Mouse (Mus musculus): Measurements from ENCODE around the gene Gpr35.

Gpr35 gene

DNA sequence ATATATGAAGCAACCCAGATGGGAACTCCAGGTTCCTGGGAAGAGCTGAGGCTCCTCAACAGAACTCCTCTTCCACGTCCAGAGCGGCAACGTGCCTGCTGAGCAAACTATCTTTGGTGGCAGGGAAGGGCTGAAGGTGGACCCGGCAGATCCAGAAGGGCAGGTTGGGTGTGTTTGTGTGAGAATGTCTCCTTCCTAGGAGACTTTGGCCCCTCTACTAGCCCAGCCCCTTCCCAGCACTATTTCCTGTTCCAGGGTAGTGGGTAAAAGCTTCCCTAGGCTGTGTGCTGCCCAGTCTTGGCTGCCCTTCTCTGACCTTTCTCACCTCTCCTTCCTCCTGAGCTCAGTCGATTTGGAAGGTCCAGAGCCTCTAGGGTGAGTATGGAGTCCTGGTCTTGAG is at the start of gene Gpr35:
TSS of gene Gpr35 (plus strand) at position 259 of the 400 bp plus-strand sequence.
- DNase-seq (ENCODE audit: low spot score in 2 of 2) = peak; percentile 13 to 19

DNA sequence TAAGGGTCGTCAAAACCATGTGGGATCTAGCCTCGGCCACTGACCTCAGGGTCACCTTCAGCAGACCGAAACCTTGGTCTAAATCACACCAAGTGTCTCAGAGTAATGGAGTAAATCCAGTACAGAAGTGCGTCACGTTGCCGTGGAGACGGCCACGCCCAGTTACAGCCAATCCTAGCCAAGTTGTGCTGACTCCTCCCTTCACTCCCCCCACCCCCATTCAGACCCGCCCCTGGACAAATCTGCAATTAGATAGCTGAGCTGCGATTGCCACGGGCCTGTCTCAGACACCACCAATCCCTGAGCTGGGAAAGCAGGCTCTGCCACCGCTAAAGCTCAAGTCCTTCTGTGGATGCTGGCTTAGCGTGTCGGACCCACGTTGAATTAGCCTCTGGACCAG is 47.9 kb upstream of the Gpr35 start, which contains the start of gene Ankmy1:
TSS of gene Ankmy1 (minus strand) at position 121 of the 400 bp plus-strand sequence.
- peak; percentile 89 to 93 for DNase-seq (ENCODE audit: low spot score in 2 of 2)

DNA sequence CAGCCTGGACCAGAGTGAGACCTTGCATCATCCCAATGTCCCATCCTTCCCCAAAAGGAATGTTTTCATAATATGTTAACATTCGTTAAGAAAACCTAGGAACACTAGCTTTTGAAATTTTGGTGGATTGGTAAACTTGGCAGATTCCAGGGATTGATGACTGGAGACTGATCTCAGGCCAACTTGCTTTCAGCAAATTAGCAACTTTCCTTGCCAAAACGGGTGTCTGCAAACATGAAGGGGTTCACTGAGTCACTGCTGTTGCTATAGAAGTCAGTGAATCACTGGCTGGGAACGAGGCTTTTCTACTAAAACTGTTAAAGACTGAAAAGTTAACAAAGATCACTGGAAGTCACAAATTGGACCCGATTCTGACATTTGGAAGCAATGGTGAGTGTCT is 47.0 kb upstream of the Gpr35 start:
- DNase-seq (ENCODE audit: low spot score in 2 of 2) = peak; percentile 26 to 43

DNA sequence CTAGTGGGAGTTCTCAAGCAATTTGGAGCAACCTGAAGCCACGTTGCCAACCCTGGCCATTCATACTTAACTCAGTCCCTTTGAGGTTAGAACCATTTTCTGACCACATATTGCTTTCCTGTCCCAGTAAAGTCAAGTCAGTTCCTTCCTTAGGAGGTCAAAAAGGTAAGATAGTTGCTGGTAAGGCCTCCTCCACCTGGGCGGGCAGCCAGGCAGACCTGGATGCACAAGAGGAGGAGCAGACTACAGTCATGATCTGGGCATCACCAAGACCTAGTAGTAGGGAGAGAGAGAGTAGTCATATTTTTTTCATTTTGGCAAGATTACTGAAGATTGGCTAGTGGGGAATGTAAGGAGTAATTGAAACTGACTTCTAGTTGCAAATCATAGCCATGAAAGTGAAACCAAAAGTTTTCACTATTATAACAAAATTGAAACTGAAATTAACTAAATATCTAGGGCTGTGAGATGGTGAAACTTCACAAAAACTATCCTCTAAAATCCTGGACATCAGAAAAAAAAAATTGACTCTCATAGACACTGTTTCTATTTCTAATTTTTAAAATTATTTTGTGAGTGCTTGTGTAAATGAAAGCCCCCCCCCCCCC is 44.9 kb upstream of the Gpr35 start:
- peak; percentile 25 to 37 for DNase-seq (ENCODE audit: low spot score in 2 of 2)

DNA sequence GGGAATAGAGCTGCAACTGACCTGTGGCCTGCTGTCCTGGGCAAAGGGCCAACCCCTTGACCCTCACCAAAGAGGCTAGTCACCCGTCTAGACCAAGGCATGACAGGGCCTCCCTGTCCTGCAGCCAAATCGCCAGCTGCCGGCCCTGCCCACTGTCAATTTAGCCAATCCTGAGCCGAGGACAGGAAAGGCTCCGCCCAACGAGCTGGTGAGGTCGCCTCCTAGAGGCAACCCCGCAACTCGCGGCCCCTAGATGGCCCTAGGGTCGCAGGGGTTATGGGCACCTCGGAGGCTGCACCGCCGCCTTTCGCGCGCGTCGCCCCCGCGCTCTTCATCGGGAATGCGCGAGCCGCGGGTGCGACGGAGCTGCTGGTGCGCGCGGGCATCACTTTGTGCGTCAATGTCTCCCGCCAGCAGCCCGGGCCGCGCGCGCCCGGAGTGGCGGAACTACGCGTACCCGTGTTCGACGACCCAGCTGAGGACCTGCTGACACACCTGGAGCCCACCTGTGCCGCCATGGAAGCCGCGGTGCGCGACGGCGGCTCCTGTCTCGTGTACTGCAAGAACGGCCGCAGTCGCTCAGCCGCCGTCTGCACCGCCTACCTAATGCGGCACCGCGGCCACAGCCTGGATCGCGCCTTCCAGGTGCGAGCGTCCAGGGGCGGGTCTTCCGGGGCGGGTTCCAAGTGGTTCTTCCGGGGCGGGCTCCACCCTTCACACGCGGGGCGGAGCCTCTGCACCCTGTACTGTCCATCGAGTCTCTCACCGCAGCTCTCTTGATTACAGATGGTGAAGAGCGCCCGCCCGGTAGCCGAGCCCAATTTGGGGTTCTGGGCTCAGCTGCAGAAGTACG is 43.7 kb upstream of the Gpr35 start, which contains the start of gene Dusp28:
TSS of gene Dusp28 (plus strand) at position 203 of the 853 bp plus-strand sequence.
- DNase-seq (ENCODE audit: low spot score in 2 of 2) = peak; percentile 88 to 90

DNA sequence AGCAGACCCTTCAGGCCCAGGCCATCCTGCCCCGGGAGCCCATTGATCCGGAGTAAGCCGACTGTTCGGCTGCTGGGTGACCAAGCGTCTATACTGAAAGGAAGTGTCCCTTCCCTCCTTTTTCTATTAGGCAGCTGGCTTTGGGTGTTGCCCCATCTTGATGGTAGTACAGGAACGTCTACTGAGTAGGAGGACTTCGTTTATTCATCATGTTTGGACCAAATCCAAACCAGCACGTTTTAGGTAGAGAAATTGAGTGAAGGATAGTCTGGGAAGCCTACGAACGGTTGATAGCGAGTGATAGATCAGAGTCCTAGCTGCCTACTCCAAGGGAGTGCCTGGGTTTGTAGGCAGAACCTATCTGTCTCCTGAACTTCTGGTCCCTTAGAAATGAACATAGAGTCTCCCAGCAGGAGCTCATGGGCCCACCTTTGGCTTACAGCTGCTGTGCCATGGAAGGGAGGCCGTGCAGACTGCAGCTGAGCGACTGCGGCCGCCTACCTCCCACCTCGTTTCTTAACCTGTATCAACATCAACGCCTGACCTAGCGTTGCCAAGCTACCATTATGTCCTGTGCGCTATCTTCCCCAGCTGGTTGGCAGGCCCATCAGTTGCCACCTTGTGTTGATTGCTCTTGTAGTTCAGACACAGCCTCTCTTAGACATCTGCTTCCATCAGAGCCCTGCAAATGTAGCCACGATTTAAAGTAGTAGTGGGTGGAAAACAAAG is 42.9 kb upstream of the Gpr35 start:
- peak in 1 of 2 experiments; percentile 52 for DNase-seq (ENCODE audit: low spot score in 2 of 2)

DNA sequence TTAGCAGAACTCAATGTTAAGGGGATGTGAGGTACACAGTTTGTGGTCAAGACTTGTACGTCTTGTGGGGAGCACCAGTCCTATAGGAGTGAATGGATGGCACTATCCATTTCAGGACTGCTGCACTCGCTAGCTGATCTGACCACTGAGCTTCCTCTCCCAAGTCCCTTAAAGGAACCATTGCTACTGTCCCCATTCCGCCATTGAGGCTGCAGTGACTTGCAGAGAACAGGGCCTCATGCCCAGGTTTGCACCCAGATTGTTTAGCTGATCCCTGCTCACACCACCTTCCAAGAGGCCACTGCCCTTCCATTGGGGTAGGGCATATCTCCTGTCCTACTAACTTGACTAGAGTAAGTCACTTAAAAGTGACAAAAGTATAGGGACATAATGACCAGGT is 42.0 kb upstream of the Gpr35 start:
- peak in 1 of 2 experiments; percentile 36 for DNase-seq (ENCODE audit: low spot score in 2 of 2)

DNA sequence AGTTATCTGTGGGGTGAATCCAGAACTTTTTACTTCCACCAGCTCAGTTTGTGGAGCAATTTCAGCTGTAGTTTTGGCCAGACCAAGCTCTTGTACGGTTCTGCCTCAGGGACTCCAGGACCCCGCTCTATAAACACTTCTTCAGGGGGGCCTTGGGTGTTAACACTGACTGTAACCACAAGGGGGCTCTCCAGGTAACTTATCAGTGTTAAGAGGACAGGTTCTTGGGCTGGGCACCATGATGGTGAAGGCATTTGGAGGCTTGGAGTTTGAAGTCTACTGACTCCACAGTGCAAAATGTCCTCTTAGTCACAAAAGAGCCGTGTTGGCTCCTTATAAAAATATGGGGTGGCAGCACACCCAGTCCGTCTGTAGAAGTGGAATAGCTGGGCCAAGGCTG is 41.6 kb upstream of the Gpr35 start:
- DNase-seq (ENCODE audit: low spot score in 2 of 2) = peak in 1 of 2 experiments; percentile 33

DNA sequence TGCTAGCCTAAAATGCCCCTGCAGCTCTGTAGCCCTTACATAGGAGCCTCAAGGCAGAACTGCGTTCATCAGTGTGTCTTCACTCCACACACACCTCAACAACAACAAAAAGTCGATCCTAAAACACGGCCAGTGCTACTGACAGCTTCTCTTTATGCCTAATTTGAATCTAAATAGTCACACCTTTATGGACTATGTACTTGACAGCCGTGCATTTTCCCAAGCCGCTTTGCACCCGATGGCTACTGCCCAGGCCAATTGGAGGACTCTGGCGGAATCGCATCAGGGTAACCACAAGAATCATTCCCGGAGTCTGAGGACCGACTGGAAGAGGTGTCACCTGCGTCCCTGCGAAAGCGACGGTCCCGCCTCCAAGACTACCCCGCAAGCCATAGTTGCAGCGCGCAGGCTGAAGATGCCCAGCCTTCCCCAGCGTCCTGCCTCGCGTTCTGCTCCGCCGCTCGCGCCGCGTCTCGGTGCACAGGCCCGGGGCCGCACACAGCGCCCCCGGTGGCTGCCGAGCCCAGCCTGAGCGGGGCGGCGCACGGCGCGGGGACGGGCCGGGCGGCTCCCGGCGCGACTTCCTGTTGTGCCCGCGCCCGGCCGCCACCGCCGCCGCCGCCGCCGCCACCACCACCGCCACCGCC is 40.3 kb upstream of the Gpr35 start, which contains the start of gene Rnpepl1:
TSS of gene Rnpepl1 (plus strand) at position 545 of the 647 bp plus-strand sequence.
- DNase-seq (ENCODE audit: low spot score in 2 of 2) = peak; percentile 85

DNA sequence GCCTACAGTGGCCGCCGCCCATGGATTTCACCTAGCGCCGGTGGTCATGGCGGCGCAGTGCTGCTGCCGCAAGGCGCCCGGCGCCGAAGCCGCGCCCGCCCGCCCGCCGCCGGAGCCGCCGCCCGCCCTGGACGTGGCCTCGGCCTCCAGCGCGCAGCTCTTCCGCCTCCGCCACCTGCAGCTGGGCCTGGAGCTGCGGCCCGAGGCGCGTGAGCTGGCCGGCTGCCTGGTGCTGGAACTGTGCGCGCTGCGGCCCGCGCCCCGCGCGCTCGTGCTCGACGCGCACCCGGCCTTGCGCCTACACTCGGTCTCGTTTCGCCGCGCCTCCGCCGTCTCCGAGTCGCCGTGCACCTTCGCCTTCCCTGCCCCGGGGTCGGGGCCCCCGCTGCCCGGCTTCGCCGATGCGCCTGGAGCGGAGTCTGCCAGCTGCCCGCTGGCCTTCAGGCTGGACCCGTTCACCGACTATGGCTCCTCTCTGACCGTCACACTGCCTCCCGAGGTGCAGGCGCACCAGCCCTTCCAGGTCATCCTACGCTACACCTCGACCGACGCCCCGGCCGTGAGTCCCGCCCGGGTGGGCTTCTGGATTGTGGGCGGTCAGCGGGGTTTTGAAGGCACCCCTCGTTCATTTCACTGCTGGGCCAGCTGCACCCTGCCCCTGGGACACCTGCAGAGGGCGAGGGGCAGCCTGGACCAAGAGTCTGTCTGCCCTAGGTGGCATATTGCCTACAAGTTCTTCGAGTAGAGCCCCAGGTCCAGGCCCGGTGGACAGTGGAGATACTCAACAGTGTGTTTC is 39.5 kb upstream of the Gpr35 start:
- DNase-seq (ENCODE audit: low spot score in 2 of 2) = peak; percentile 82 to 83

DNA sequence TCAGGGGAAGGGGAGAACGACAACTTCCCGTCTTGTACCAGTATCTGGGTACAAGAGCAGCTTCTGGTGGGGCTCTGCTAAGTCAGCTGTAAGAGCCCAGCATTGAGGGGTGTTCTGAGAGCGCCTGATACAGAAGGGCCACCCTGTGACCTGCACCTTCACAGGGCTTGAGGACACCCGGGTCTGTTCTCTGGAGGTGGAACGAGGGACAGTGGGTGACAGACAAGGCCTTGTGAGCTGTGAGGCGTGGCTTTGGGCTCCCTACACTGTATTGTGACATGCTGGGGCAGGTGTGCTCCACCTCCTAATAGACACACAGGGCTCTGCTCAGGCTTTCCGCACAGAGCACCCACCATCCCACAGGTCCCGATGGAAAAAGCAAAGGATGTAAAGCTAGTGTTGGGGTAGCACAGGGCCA is 38.9 kb upstream of the Gpr35 start:
- peak in 1 of 2 experiments; percentile 51 for DNase-seq (ENCODE audit: low spot score in 2 of 2)

DNA sequence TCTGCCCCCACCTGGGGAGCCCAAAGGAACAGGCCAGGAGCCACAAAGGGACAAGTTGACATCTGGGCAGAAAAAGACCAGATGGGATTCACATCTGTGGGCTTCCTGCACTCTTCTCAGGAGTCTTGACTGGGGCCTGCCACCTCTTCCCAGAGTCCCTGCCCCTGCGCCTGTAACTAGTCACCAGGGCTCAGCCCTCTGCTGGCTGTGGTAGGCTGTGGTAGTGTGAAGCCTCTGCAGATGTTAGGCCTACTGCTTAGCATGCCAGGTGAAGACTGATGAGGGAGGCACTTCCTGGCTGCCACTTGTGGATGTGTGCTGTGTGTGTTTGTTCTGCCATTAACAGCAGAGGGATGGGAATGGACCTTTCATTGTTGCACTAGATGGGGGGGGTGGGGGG is 38.4 kb upstream of the Gpr35 start:
- no peak for DNase-seq (ENCODE audit: low spot score in 2 of 2)

DNA sequence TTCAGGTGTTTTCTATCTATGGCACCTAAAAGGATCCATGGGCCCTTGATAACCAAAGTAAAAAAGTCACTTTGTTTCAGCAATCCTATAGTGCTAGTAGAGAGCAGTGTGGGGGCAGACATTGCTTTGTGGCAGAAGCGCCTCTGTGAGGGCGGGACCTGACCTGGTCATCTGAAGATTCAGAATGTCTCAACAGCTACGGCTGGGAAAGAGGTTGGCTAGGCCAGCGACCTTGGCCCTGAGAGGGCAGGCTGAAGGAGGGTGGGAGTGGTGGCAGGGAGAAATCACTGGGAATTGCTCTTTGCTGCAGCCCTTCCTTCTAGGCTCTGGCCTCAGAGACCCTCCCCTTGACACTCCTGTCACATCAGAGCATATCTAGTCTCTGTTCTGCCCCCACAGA is 36.4 kb upstream of the Gpr35 start:
- DNase-seq (ENCODE audit: low spot score in 2 of 2) = peak in 1 of 2 experiments; percentile 33

DNA sequence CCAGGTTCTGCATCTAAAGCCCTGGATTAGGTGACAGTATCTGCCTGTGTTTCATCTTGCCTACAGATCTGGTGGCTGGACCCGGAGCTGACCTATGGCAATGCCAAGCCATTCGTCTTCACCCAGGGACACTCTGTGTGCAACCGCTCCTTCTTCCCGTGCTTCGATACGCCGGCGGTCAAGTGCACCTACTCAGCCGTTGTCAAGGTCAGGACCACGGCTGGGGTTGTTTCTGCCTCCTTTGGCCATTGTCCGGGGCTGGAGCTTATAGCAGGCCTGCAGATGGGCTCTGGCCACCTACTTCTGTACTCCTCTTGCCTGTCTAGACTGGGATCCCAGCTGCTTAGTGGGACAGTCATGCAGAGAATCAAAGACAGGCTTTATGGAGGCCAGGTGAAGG is 35.7 kb upstream of the Gpr35 start:
- DNase-seq (ENCODE audit: low spot score in 2 of 2) = peak in 1 of 2 experiments; percentile 35

DNA sequence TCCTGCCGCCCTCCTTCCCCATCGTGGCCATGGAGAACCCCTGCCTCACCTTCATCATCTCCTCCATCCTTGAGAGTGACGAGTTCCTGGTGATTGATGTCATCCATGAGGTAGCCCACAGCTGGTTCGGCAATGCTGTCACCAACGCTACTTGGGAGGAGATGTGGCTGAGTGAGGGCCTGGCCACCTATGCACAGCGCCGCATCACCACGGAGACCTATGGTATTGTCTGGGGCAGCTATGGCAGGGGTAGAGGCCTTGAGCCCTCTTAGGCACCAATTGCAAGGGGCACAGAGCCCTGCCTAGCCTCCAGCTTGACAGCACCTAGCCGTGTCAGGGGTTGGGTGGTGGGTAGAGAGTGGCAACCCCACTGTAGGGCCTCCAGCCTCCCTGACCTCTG is 33.9 kb upstream of the Gpr35 start:
- DNase-seq (ENCODE audit: low spot score in 2 of 2) = no peak

DNA sequence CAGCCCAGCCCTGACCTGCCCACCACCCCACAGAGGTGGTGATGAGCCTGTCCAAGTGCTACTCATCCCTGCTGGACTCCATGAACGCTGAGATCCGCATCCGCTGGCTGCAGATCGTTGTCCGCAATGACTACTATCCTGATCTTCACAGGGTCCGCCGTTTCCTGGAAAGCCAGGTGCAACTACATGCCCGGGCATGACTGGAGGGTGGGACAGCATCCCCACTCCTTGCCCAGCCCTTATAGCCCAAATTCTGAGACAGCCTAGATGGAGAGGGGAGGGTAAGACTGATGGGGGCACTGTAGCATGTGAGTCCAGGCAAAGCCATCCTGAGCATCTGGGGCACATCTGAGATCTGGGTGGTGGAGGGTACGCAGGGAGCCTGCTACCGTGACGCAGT is 31.5 kb upstream of the Gpr35 start:
- DNase-seq (ENCODE audit: low spot score in 2 of 2) = peak in 1 of 2 experiments; percentile 23

DNA sequence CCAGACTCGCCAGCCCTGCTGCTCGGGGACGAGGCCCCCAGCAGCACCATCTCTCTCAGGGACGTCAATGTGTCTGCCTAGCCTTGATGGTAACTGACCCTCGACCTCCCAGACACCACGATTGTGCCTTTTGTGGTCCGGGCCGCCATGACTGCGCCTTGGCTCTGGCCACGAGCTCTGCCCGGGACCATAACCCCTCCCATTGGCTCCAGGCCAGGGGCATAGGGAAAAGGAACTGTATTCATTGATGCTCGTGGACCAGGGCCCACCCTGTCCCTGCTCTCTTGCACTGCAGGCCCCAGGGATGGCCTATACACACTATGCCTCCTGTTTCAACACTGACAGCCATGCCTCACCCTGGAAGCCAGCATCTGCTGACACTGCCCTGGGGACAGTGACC is 30.9 kb upstream of the Gpr35 start:
- peak; percentile 48 to 57 for DNase-seq (ENCODE audit: low spot score in 2 of 2)

DNA sequence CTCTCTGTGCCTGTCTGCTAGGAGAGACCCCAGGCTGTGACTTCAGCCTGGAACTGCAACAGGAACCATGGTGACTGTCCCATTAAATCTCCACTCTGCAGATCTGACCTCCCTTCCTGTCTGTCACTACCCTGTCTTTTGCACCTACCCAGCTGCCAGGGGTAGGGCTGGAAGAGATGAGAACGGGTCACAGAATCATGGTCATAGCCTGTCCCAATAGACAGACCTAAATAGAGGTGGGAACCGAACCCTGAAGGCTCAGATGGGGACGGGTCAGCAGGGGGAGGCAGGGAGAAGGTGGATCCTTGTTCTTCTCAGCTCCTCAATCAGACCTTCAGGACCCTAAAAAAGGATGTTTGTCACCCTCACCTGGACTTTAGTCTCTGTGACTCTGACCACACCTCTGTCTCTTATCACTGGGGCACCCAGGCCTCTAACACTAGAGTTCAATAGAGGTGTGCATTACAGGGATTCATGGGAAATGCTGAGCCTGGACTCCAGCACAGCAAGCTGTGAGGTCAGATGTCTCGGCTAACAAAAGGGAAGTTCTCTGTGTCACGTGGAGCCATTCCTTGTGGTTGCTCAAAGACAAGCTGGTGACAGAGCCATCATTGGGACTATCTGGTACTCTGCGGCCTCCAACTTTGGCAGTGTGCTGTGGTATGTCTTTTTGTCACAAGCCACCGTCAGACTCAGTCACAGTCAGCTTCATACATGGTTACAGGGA is 30.0 kb upstream of the Gpr35 start:
- no peak for DNase-seq (ENCODE audit: low spot score in 2 of 2)

DNA sequence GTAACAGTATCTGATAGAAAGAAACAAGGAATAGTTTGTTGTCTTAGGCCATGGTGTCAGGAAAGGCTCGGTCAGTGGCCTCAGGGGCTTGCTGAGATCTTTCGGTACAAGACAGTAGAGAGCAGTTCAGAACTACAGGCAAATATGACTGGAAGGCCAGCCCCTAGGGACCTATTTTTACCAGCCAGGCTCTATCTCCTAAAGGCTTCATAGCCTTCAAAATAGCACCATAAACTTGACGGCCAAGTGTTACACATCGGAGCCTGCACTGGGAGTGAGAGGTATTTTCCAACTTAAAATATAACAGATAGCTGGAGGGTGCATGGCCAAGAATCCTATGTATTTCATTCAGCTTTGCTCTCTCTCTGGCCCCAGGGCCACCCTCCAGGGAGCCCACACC is 29.2 kb upstream of the Gpr35 start:
- no peak for DNase-seq (ENCODE audit: low spot score in 2 of 2)

DNA sequence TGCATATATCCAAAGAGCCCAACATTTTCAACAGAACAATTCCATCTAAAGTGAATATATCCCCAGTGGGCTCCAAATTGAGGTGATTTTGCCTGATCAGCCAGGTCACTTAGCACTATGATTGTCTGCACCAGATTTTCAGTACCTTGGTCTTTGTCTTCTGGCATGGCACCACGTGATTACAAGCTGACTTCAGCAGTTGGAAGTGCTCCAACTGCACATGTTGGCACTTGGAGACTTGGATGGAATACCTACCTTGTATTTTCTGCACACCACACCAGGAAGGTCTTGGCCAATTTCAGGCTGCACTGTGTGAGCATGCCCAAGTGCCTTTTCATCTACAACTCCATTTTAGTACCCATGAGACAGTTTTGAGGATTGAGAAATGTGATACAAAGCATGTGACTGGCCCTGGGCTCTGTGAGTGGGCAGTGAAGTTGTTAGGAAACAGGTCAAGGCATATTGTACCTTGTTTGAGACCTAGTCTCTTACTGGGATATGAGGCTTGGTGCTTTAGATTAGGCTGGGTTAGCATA is 20.4 kb upstream of the Gpr35 start:
- no peak for DNase-seq (ENCODE audit: low spot score in 2 of 2)

All from right cerebral cortex, postnatal 10 days (tissue).